Mouse (Mus musculus): ENCODE data around the gene Txndc11.

Gene Txndc11

GRCm38 (mm10) chr16:11104905-11105304, 29.5 kb downstream of the Txndc11 start:
- DNase-seq (ENCODE audit: low spot score) = no peak

GRCm38 (mm10) chr16:11097301-11097700, 37.1 kb downstream of the Txndc11 start:
- DNase-seq (ENCODE audit: low spot score) = no peak

- no peak for DNase-seq (ENCODE audit: low spot score)
Measured at GRCm38 (mm10) chr16:11093717-11094386, 40.6 kb downstream of the Txndc11 start.

GRCm38 (mm10) chr16:11092523-11092922, 41.9 kb downstream of the Txndc11 start:
- DNase-seq (ENCODE audit: low spot score) = no peak

- DNase-seq (ENCODE audit: low spot score) = no peak
Measured at GRCm38 (mm10) chr16:11092061-11092460, 42.4 kb downstream of the Txndc11 start.

- DNase-seq (ENCODE audit: low spot score) = no peak
Measured at GRCm38 (mm10) chr16:11090836-11091570, 43.4 kb downstream of the Txndc11 start.

GRCm38 (mm10) chr16:11086856-11087588, 47.4 kb downstream of the Txndc11 start:
- no peak for DNase-seq (ENCODE audit: low spot score)

- no peak for DNase-seq (ENCODE audit: low spot score)
Measured at GRCm38 (mm10) chr16:11086299-11086698, 48.2 kb downstream of the Txndc11 start.

- no peak for DNase-seq (ENCODE audit: low spot score)
Measured at GRCm38 (mm10) chr16:11084181-11084580, 50.3 kb downstream of the Txndc11 start.

GRCm38 (mm10) chr16:11078216-11078869, 56.1 kb downstream of the Txndc11 start:
- no peak for DNase-seq (ENCODE audit: low spot score)

GRCm38 (mm10) chr16:11077601-11078201, 56.7 kb downstream of the Txndc11 start:
- DNase-seq (ENCODE audit: low spot score) = peak; percentile 49

- no peak for DNase-seq (ENCODE audit: low spot score)
Measured at GRCm38 (mm10) chr16:11073060-11073459, 61.4 kb downstream of the Txndc11 start.

GRCm38 (mm10) chr16:11072454-11072853, 62.0 kb downstream of the Txndc11 start:
- no peak for DNase-seq (ENCODE audit: low spot score)

- DNase-seq (ENCODE audit: low spot score) = no peak
Measured at GRCm38 (mm10) chr16:11071887-11072286, 62.6 kb downstream of the Txndc11 start.

GRCm38 (mm10) chr16:11071176-11071575, 63.3 kb downstream of the Txndc11 start:
- no peak for DNase-seq (ENCODE audit: low spot score)

- no peak for DNase-seq (ENCODE audit: low spot score)
Measured at GRCm38 (mm10) chr16:11069710-11070420, 64.6 kb downstream of the Txndc11 start.

- DNase-seq (ENCODE audit: low spot score) = no peak
Measured at GRCm38 (mm10) chr16:11069271-11069670, 65.2 kb downstream of the Txndc11 start.

GRCm38 (mm10) chr16:11068666-11069065, 65.8 kb downstream of the Txndc11 start:
- DNase-seq (ENCODE audit: low spot score) = no peak

GRCm38 (mm10) chr16:11066833-11067191, 67.6 kb downstream of the Txndc11 start:
- DNase-seq (ENCODE audit: low spot score) = no peak

GRCm38 (mm10) chr16:11066029-11066832, 68.2 kb downstream of the Txndc11 start, which contains the start of gene Litaf:
Gene Litaf, minus strand, starts transcription at chr16:11066157.
- DNase-seq (ENCODE audit: low spot score) = peak; percentile 89

Measured in spleen, adult 12 weeks (tissue).